Mouse (Mus musculus) bone marrow macrophage, adult 2 months (primary cell): ENCODE results near the gene Tlr2.

ENCODE experiments used
- CTCF ChIP-seq: IDR thresholded peaks from 2 replicates; pipeline ENCODE4 v1.5.1; 2012; ENCODE audit warnings: low read depth, mild to moderate bottlenecking, low read length, moderate library complexity
- POLR2A ChIP-seq: IDR thresholded peaks from 2 replicates; pipeline ENCODE4 v1.6.1; 2012; ENCODE audit warnings: mild to moderate bottlenecking, low read depth, low read length, borderline replicate concordance

DNA sequence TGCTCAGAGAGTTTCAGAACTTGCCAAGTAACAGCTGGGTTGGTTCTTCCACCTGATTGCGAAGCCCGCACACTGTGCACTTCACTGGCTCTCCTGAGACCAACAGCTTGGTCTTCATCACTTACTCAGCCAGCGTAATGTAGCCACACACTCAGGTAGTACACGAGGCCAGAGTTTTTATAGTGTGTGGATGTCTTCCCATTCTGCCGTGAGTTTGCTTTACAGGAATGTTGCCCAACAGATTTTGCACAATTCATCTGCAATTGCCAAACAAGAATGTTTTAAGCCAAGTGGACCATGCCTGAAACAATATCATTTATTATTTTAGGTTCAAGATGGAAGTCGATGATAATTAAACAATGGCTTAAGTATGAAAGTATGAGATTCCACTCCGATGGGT is 18.0 kb upstream of the Tlr2 start:
- TF ChIP-seq CTCF (no peak), POLR2A (no peak)
